In genomic region chr4:63231121-63231520, GRCm38 (mm10) we compare ENCODE assay signal across 11 mouse cellular contexts. TPM values are rescaled to one million over a fixed set of nuclear protein-coding genes. Genes with fewer than 3 reads are reported as not detected.
DNase-seq lines count a peak whose midpoint lies in the region; ATAC-seq and TF ChIP-seq lines count a peak whose summit lies in the region.
"Had no signal": no experiment of that assay in that cellular context is flagged by ENCODE, and none has a peak within 500 bp of the region (broad histone marks: within the 10 kb centered on the region; RNA-seq: fewer than 3 reads in every experiment).

No protein-coding gene starts in this region.

- 37% methylated on average over 1 of the region's 1 CpGs for WGBS in intestine, postnatal 0 days

- H3K27me3 ChIP-seq in intestine, postnatal 0 days (replicated peaks; ENCODE audit: control insufficient read depth, insufficient read depth, low read length), result no peaks in the 10 kb centered on the region
- H3K27me3 ChIP-seq: neural tube, embryonic 12.5 days had no signal

- no peak overlapping the region for H3K27ac ChIP-seq in intestine, postnatal 0 days (ENCODE audit: low read depth, low read length)
- H3K27ac ChIP-seq: layer of hippocampus, adult 2 months; neural tube, embryonic 12.5 days had no signal

- no peak overlapping the region for H3K4me2 ChIP-seq in intestine, postnatal 0 days (replicated peaks; ENCODE audit: low read depth)
- H3K4me2 ChIP-seq: neural tube, embryonic 12.5 days had no signal

- no peaks in the 10 kb centered on the region for H3K36me3 ChIP-seq in intestine, postnatal 0 days (ENCODE audit: control insufficient read depth, insufficient read depth)
- H3K36me3 ChIP-seq: neural tube, embryonic 12.5 days had no signal

- DNase-seq in gastrocnemius, postnatal 25 days, result peak; percentile 43
- DNase-seq in gastrocnemius, postnatal 4 days (ENCODE audit: low spot score in 2 of 2), result no peak
- peak; percentile 78 for DNase-seq in Muller cell, postnatal 12 days (ENCODE audit: inconsistent ontology term)
- peak; percentile 63 for DNase-seq in cerebellum, adult 8-10 months
- peak; percentile 57 to 83 for DNase-seq in kidney, postnatal 25 days
- no peak for DNase-seq in frontal cortex, postnatal 25 days (ENCODE audit: low spot score in 2 of 2)
- DNase-seq in layer of hippocampus, adult 9-10 months (ENCODE audit: low spot score), result no peak
- DNase-seq: gastrocnemius, postnatal 10 days had no signal

- ATAC-seq in intestine, postnatal 0 days, result no peak

- H3K9ac ChIP-seq in intestine, postnatal 0 days (ENCODE audit: low read depth, low read length), result no peak overlapping the region
- H3K9ac ChIP-seq: neural tube, embryonic 12.5 days had no signal

- peaks cover 13% of the 10 kb centered on the region for H3K4me1 ChIP-seq in intestine, postnatal 0 days (replicated peaks; ENCODE audit: control insufficient read depth, insufficient read depth, low read length)

- no peaks in the 10 kb centered on the region for H3K9me3 ChIP-seq in intestine, postnatal 0 days (ENCODE audit: control insufficient read depth)
- H3K9me3 ChIP-seq: neural tube, embryonic 12.5 days had no signal

- no peak overlapping the region for H3K4me3 ChIP-seq in intestine, postnatal 0 days (ENCODE audit: low read depth, low read length)
- H3K4me3 ChIP-seq: layer of hippocampus, adult 2 months; neural tube, embryonic 12.5 days had no signal

- TF ChIP-seq CTCF in intestine, postnatal 0 days (IDR thresholded peaks at IDR 0.05; ENCODE audit: low read depth), result no peak

RNA-seq across cellular contexts. Expression of gene Col27a1, which starts 17.3 kb away (rescaled TPM):
- under 1 TPM; 0.92 to 0.94 TPM for total RNA-seq in gastrocnemius, postnatal 25 days (2021)
- 10 to 100 TPM; 17.5 to 19.5 TPM for total RNA-seq in gastrocnemius, postnatal 4 days (2021)
- 5.0 and 7.2 TPM in 2 replicates for polyA plus RNA-seq in intestine, postnatal 0 days (2015; fragmentation: Nextera tagmentation; extraction: Ambion mirVana)

RNA-seq across cellular contexts. Expression of gene Kif12, which starts 59.2 kb away (rescaled TPM):
- total RNA-seq in gastrocnemius, postnatal 25 days (2021), result not detected
- not detected for total RNA-seq in gastrocnemius, postnatal 4 days (2021)
- polyA plus RNA-seq in intestine, postnatal 0 days (2015; fragmentation: Nextera tagmentation; extraction: Ambion mirVana), result 61.9 and 75.5 TPM in 2 replicates
- total RNA-seq: gastrocnemius, postnatal 10 days; layer of hippocampus, adult 2 months had no signal
- polyA plus RNA-seq: neural tube, embryonic 12.5 days had no signal

Comparison
In these comparisons a context has a peak if more than half of its experiments do, and no peak if none do; other contexts are left out.
1. DNase-seq: peak in gastrocnemius, postnatal 25 days (single experiment), Muller cell, postnatal 12 days (single experiment), cerebellum, adult 8-10 months (single experiment) and kidney, postnatal 25 days (2 of 2); none in gastrocnemius, postnatal 4 days (0 of 2), frontal cortex, postnatal 25 days (0 of 2) and layer of hippocampus, adult 9-10 months (single experiment).
2. RNA of gene Col27a1, which starts 17.3 kb away (total RNA-seq): 17.5 to 19.5 TPM in gastrocnemius, postnatal 4 days; 0.92 to 0.94 TPM in gastrocnemius, postnatal 25 days; every median in the first group is over 4 times any median in the second.